Comparison of ENCODE assay signal across 17 mouse cellular contexts in genomic region chr13:92708466-92708865, GRCm38 (mm10).
"Had no signal": no experiment of that assay in that cellular context is flagged by ENCODE, and none has a peak within 500 bp of the region (broad histone marks: within the 10 kb centered on the region; RNA-seq: fewer than 3 reads in every experiment).

No protein-coding gene starts in this region.

- H3K27me3 ChIP-seq: liver, embryonic 12.5 days; lung, embryonic 15.5 days; megakaryocyte, embryonic 14.5 days; midbrain, embryonic 15.5 days; neural tube, embryonic 13.5 days; stomach, embryonic 15.5 days had no signal

- H3K27ac ChIP-seq: liver, embryonic 12.5 days; liver, embryonic 14.5 days; lung, embryonic 15.5 days; macrophage; midbrain, embryonic 12.5 days; midbrain, embryonic 15.5 days; neural tube, embryonic 13.5 days; stomach, embryonic 15.5 days had no signal

- H3K4me2 ChIP-seq: liver, embryonic 12.5 days; lung, embryonic 15.5 days; midbrain, embryonic 12.5 days; midbrain, embryonic 15.5 days; neural tube, embryonic 13.5 days; stomach, embryonic 15.5 days had no signal

- H3K9ac ChIP-seq: liver, embryonic 12.5 days; liver, embryonic 14.5 days; lung, embryonic 15.5 days; midbrain, embryonic 12.5 days; midbrain, embryonic 15.5 days; neural tube, embryonic 13.5 days; stomach, embryonic 15.5 days had no signal

- H3K4me3 ChIP-seq: liver, embryonic 12.5 days; lung, embryonic 15.5 days; midbrain, embryonic 12.5 days; midbrain, embryonic 15.5 days; neural tube, embryonic 13.5 days; stomach, embryonic 15.5 days had no signal

- H3K9me3 ChIP-seq: liver, embryonic 12.5 days; lung, embryonic 15.5 days; megakaryocyte, embryonic 14.5 days; midbrain, embryonic 12.5 days; midbrain, embryonic 15.5 days; neural tube, embryonic 13.5 days; stomach, embryonic 15.5 days had no signal

- ATAC-seq: liver, embryonic 12.5 days; lung, postnatal 0 days; midbrain, embryonic 15.5 days had no signal

- H3K4me1 ChIP-seq: midbrain, embryonic 15.5 days; stomach, embryonic 15.5 days had no signal

- DNase-seq: lung, adult 2 months; lung, postnatal 14 days; lung, postnatal 36 days; right cerebral cortex, postnatal 14 days; thymus, adult 18-20 months; thymus, postnatal 14 days; thymus, postnatal 36 days had no signal
